Mouse (Mus musculus) heart, adult 8-10 months (tissue): ENCODE results near the gene Hhatl. TPM values are rescaled to one million over a fixed set of nuclear protein-coding genes. Genes with fewer than 3 reads are reported as not detected.

Experiments used
- DNase-seq: peaks from one replicate; pipeline ENCODE4 v3.0.0; 2022; ENCODE audit warnings: low spot score
- total RNA-seq, 4 experiments: library from RNA; stranded (reverse); gene quantifications; 2 replicates each; pipeline ENCODE4 v1.2.4; 2022

Hhatl gene
- total RNA-seq, 4 experiments from 2014 or later: 100 to 119 (median 118) TPM

GRCm38 (mm10) chr9:121807546-121807945 lies 15.2 kb upstream of the Hhatl start:
- DNase-seq: no peak

GRCm38 (mm10) chr9:121802747-121803146 lies 10.4 kb upstream of the Hhatl start:
- DNase-seq: no peak

- no peak for DNase-seq
Observed at GRCm38 (mm10) chr9:121798887-121799520, 6.7 kb upstream of the Hhatl start.

- DNase-seq: no peak
Observed at GRCm38 (mm10) chr9:121797722-121798121, 5.4 kb upstream of the Hhatl start.

- peak; percentile 55 for DNase-seq
Observed at GRCm38 (mm10) chr9:121794972-121795539, 2.7 kb upstream of the Hhatl start.

- DNase-seq: peak; percentile 62
Observed at GRCm38 (mm10) chr9:121791206-121791605, 1.1 kb downstream of the Hhatl start.

GRCm38 (mm10) chr9:121786359-121786758 lies 5.9 kb downstream of the Hhatl start:
- DNase-seq: no peak

GRCm38 (mm10) chr9:121785261-121785660 lies 7.0 kb downstream of the Hhatl start:
- no peak for DNase-seq

GRCm38 (mm10) chr9:121784801-121785200 lies 7.5 kb downstream of the Hhatl start:
- no peak for DNase-seq

GRCm38 (mm10) chr9:121778066-121778624 lies 14.2 kb downstream of the Hhatl start:
- DNase-seq: no peak

GRCm38 (mm10) chr9:121777484-121778065 lies 14.7 kb downstream of the Hhatl start, which contains the start of gene Klhl40:
Gene Klhl40, plus strand, starts transcription at chr9:121777607.
- DNase-seq: no peak

- no peak for DNase-seq
Observed at GRCm38 (mm10) chr9:121776511-121776910, 15.8 kb downstream of the Hhatl start.

- no peak for DNase-seq
Observed at GRCm38 (mm10) chr9:121775951-121776350, 16.4 kb downstream of the Hhatl start.

GRCm38 (mm10) chr9:121772412-121772811 lies 19.9 kb downstream of the Hhatl start:
- DNase-seq: no peak

- no peak for DNase-seq
Observed at GRCm38 (mm10) chr9:121765166-121765855, 27.0 kb downstream of the Hhatl start.

- DNase-seq: no peak
Observed at GRCm38 (mm10) chr9:121763716-121764115, 28.6 kb downstream of the Hhatl start.

- DNase-seq: no peak
Observed at GRCm38 (mm10) chr9:121762761-121763160, 29.5 kb downstream of the Hhatl start.

GRCm38 (mm10) chr9:121762248-121762647 lies 30.1 kb downstream of the Hhatl start:
- no peak for DNase-seq

- no peak for DNase-seq
Observed at GRCm38 (mm10) chr9:121761787-121762186, 30.5 kb downstream of the Hhatl start.

GRCm38 (mm10) chr9:121761091-121761665 lies 31.1 kb downstream of the Hhatl start:
- no peak for DNase-seq

- no peak for DNase-seq
Observed at GRCm38 (mm10) chr9:121760271-121761090, 31.8 kb downstream of the Hhatl start.
